Mouse (Mus musculus) forebrain, embryonic 14.5 days (tissue): ENCODE data around the gene Nfyc. TPM values are rescaled to one million over a fixed set of nuclear protein-coding genes. Genes with fewer than 3 reads are reported as not detected.

Source experiments
- microRNA counts: library from miRNA; unstranded; fragments of <30 nt; microRNA quantifications from one replicate; lab custom pipeline; 2016
- microRNA-seq: library from miRNA; unstranded; fragments of <30 nt; microRNA quantifications from one replicate; pipeline ENCODE4, GENCODE M21; 2016
- polyA plus RNA-seq: library from polyadenylated mRNA; unstranded; fragments of >200 nt; fragmentation: Nextera tagmentation; extraction: Ambion mirVana; gene quantifications from 2 replicates; pipeline ENCODE4 v1.2.1, GENCODE M21; 2014

Gene Nfyc
- polyA plus RNA-seq, 1 experiment from 2014 or later, result 120 TPM

MicroRNAs within 50 kb of the gene (microRNA counts, 519-probe panel; counts per million panel counts)
- 4,258 counts per million, percentile 50 among the panel's probes with 10 or more counts for microRNA mmu-miR-30e (lab: Ali Mortazavi, UCI)

Small RNAs within 50 kb of the gene (microRNA-seq; reads per million reads assigned to microRNA genes)
- not detected for gene Gm23936
- gene Mir30c-1, result 48.8 reads per million, percentile 49 among the genes with 10 or more reads in this experiment
- not detected for gene Mir30e
- gene Mir30f, result not detected

Other genes starting within 250 kb of the Nfyc start
- gene Gm8439, start 242.8 kb downstream of the Nfyc start, polyA plus RNA-seq, result not detected in 2 replicates
- 0.17 and 0.23 TPM in 2 replicates for gene Cited4, start 165.0 kb downstream of the Nfyc start, polyA plus RNA-seq
- 5.0 and 6.5 TPM in 2 replicates for gene Kcnq4, start 83.0 kb downstream of the Nfyc start, polyA plus RNA-seq
- gene Rims3, start 23.2 kb upstream of the Nfyc start, polyA plus RNA-seq, result 8.1 and 9.0 TPM in 2 replicates
- gene Exo5, start 93.4 kb upstream of the Nfyc start, polyA plus RNA-seq, result 36.5 and 41.4 TPM in 2 replicates
- gene Zfp69, start 120.1 kb upstream of the Nfyc start, polyA plus RNA-seq, result 5.1 and 5.3 TPM in 2 replicates
- gene Smap2, start 185.7 kb upstream of the Nfyc start, polyA plus RNA-seq, result 35.3 and 40.9 TPM in 2 replicates
- gene Col9a2, start 207.8 kb upstream of the Nfyc start, polyA plus RNA-seq, result 2.2 and 3.8 TPM in 2 replicates